Mouse (Mus musculus): ENCODE results near the gene Sidt2. TPM values are rescaled to one million over a fixed set of nuclear protein-coding genes. Genes with fewer than 3 reads are reported as not detected.

Gene Sidt2
- polyA plus RNA-seq, 1 experiment from 2014 or later = 20.5 TPM

DNA sequence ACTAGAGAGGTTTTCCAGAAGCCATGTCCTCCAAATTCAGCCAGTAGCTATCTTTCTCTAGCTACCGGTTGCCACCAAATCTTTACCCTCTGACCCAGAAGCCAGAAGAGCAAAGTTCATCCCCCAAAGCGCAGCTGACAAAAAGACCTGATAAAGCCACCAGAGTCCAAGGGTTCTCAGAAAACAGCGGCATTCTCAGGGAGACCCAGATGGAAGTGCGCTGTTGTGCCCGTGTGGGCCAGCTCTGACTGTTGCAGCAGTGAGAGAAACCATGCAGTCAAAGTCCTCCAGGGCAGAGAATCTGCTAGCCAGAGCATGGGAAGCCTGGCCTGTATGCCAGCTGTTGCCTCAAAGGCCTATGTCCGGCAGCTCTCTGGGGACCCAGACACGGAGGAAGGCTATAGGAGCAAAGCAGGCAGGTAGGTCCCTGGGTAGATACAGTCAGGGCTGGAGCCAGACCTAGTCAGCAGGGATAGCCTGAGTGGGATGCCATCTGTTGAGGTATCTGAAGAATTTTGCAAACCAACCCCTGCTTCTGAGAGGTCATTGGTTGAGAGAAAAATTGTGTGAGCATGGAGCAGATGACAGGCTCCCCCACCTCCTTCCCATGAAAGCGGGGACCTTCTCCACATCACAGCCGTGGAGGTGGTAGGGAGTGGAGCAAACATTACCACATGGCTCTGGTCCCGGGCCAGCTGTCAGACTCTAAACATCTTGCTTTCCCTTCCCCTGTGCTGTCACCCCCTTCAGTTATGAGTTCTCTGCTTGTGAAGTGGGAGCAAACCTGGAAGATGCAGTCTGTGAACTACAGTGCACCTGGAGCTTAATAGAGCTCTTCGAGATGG lies 22.3 kb downstream of the Sidt2 start:
- WGBS (ENCODE audit: insufficient replicate concordance) = 59% methylated on average over 11 of the region's 11 CpGs

DNA sequence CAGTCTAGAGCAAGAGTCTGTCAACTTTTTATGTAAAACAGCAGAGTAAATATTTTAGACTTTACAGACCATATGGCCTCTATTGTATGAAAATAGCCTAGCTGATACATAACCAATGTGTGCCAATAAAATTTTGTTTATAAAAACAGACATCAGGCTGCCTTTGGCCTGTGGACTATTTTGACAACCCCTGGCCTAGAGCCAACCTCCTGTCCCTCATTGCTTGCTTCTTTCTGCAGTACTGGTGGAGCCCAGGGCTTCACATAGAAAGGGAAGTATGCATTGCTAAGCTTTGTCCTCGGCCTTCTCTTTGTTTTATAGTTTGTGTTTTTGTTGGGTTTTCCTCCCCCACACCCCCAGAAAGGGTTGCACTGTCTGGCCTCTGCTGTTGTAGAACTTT lies 23.1 kb downstream of the Sidt2 start:
- no peak for ATAC-seq (ENCODE audit: low read depth)
- Histone ChIP-seq H3K9ac (ENCODE audit: low read depth, low read length) (no peak overlapping the region), H3K4me3 (ENCODE audit: low read depth, low read length) (no peak overlapping the region), H3K27ac (ENCODE audit: low read length) (peak overlapping the region; percentile 74), H3K4me1 (ENCODE audit: control insufficient read depth, low read depth, low read length) (peaks cover 3% of the 10 kb centered on the region), H3K27me3 (ENCODE audit: control insufficient read depth, insufficient read depth, low read depth, low read length) (peaks cover 6% of the 10 kb centered on the region), H3K4me2 (ENCODE audit: low read depth, low read length) (0 out of 2 replicates have a peak overlapping the region, but pooled peaks have one; percentile 47), H3K36me3 (ENCODE audit: control insufficient read depth, insufficient read depth) (peaks cover 13% of the 10 kb centered on the region), H3K9me3 (replicated peaks; ENCODE audit: control insufficient read depth, low read length) (no peaks in the 10 kb centered on the region)
- WGBS (ENCODE audit: insufficient replicate concordance) = 31% methylated on average over 1 of the region's 1 CpGs

More for the DNA sequence above, 22.3 kb downstream of the Sidt2 start:
- ATAC-seq (ENCODE audit: low read depth) = peak; percentile 46
- H3K36me3 ChIP-seq (ENCODE audit: control insufficient read depth, insufficient read depth) = peaks cover 7% of the 10 kb centered on the region
- no peak overlapping the region for H3K9ac ChIP-seq (ENCODE audit: low read depth, low read length)
- peaks cover 3% of the 10 kb centered on the region for H3K4me1 ChIP-seq (ENCODE audit: control insufficient read depth, low read depth, low read length)
- H3K27me3 ChIP-seq (ENCODE audit: control insufficient read depth, insufficient read depth, low read depth, low read length) = peaks cover 6% of the 10 kb centered on the region
- peak overlapping the region; percentile 47 for H3K4me2 ChIP-seq (ENCODE audit: low read depth, low read length)
- no peaks in the 10 kb centered on the region for H3K9me3 ChIP-seq (replicated peaks; ENCODE audit: control insufficient read depth, low read length)
- H3K4me3 ChIP-seq (ENCODE audit: low read depth, low read length) = peak overlapping the region; percentile 12; the same call in 1 of the 2 replicates
- H3K27ac ChIP-seq (ENCODE audit: low read length) = peak overlapping the region; percentile 74

DNA sequence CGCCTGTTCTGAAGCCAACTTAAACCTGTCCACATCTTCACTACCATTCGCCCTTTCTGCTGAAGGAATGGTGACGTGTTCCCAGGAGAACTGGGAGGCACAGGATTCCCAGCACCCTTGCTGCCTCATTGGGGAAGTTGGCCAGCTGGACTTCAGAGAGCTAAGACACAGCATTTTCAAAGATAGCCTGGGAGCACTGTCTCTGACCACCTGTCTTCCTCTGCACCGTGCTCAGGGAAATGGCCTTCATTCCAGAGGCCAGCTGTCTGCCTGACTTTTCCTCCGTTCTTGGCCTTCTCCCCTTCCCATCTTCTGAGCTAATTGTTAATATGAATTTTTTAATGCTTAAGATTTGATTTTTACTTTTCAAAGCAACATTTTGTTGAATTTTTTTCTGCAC lies 25.8 kb downstream of the Sidt2 start:
- ATAC-seq (ENCODE audit: low read depth) = no peak

DNA sequence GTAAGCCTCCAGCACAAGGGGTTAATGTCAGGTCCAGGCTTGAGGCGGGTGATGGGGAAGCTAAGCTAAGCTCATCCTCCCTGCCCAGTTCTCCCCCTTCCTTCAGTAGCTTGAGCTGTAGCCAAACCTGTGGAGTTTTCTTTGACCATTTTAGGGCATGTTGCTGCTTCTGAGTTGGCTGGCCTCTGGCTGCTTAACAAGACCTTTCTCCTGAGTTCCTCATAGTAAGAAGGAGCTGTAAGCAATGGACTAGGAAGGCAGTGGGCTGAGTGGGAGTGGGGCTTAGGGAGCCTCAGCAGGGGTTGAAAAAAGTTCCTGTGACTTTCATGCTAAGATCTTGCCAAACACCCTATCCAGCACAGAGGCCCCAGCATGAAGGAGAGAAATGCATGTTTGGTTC lies 35.2 kb downstream of the Sidt2 start:
- Histone ChIP-seq H3K9ac (ENCODE audit: low read depth, low read length) (no peak overlapping the region), H3K36me3 (ENCODE audit: control insufficient read depth, insufficient read depth) (peaks cover 33% of the 10 kb centered on the region)

More for the DNA sequence above, 25.8 kb downstream of the Sidt2 start:
- H3K9ac ChIP-seq (ENCODE audit: low read depth, low read length) = no peak overlapping the region
- H3K36me3 ChIP-seq (ENCODE audit: control insufficient read depth, insufficient read depth) = peaks cover 17% of the 10 kb centered on the region
- H3K4me3 ChIP-seq (ENCODE audit: low read depth, low read length) = no peak overlapping the region
- H3K4me1 ChIP-seq (ENCODE audit: control insufficient read depth, low read depth, low read length) = peaks cover 3% of the 10 kb centered on the region
- 66% methylated on average over 5 of the region's 5 CpGs for WGBS (ENCODE audit: insufficient replicate concordance)
- no peak overlapping the region for H3K4me2 ChIP-seq (ENCODE audit: low read depth, low read length)
- no peak overlapping the region for H3K27ac ChIP-seq (ENCODE audit: low read length)
- H3K27me3 ChIP-seq (ENCODE audit: control insufficient read depth, insufficient read depth, low read depth, low read length) = no peaks in the 10 kb centered on the region
- no peaks in the 10 kb centered on the region for H3K9me3 ChIP-seq (replicated peaks; ENCODE audit: control insufficient read depth, low read length)

DNA sequence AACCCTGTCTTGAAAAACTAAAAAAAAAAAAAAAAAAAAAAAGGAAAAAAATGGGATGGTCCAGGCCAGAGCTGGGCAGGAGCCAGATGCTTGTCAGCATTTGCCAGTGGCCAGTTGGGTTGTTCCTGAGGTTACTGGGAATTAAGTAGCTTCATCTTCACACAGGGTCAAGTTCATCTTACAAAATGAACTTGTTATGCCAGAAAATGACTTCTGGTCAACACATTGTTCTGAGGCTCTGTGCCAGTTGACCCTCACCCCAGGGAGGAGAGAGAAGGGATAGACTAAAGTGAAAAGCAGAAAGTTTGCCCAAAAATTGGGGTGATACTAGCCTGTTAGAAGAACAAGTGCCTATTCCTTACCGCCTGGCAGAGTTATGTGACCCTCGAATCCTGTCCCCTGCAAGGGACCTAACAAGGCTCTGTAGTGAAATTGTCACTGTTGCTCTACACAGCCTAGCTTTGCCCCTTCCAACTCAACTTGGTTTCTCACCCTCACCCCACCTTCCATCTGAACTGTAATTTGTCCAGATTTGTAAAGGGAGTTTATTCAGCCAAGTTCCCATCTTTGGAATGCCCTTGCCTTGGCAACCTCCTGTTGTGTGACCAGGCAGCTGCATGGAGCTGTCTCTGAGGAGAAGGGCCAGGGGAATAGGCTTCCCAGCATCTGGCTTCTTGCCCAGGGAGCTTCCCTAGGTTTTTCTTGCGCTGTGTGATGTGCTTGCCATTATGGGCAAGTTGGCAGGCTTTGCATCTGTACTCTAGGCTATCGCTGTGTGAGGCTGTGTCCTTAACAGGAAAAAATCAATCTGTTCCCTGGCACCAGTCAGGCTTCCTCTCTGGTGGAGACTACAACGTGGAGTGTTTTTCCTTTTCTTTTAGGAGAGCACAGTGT lies 37.8 kb downstream of the Sidt2 start:
- no peaks in the 10 kb centered on the region for H3K9me3 ChIP-seq (replicated peaks; ENCODE audit: control insufficient read depth, low read length)
- no peak for ATAC-seq (ENCODE audit: low read depth)
- 68% methylated on average over 5 of the region's 5 CpGs for WGBS (ENCODE audit: insufficient replicate concordance)
- H3K9ac ChIP-seq (ENCODE audit: low read depth, low read length) = no peak overlapping the region
- H3K27me3 ChIP-seq (ENCODE audit: control insufficient read depth, insufficient read depth, low read depth, low read length) = no peaks in the 10 kb centered on the region
- H3K36me3 ChIP-seq (ENCODE audit: control insufficient read depth, insufficient read depth) = peaks cover 28% of the 10 kb centered on the region
- no peaks in the 10 kb centered on the region for H3K4me1 ChIP-seq (ENCODE audit: control insufficient read depth, low read depth, low read length)
- no peak overlapping the region for H3K4me2 ChIP-seq (ENCODE audit: low read depth, low read length)
- no peak overlapping the region for H3K27ac ChIP-seq (ENCODE audit: low read length)
- no peak overlapping the region for H3K4me3 ChIP-seq (ENCODE audit: low read depth, low read length)

More for the DNA sequence above, 35.2 kb downstream of the Sidt2 start:
- ATAC-seq (ENCODE audit: low read depth) = no peak
- H3K27me3 ChIP-seq (ENCODE audit: control insufficient read depth, insufficient read depth, low read depth, low read length) = no peaks in the 10 kb centered on the region
- no peak overlapping the region for H3K4me3 ChIP-seq (ENCODE audit: low read depth, low read length)
- no peak overlapping the region for H3K27ac ChIP-seq (ENCODE audit: low read length)
- no peaks in the 10 kb centered on the region for H3K9me3 ChIP-seq (replicated peaks; ENCODE audit: control insufficient read depth, low read length)
- H3K4me1 ChIP-seq (ENCODE audit: control insufficient read depth, low read depth, low read length) = no peaks in the 10 kb centered on the region
- 74% methylated on average over 1 of the region's 1 CpGs for WGBS (ENCODE audit: insufficient replicate concordance)
- H3K4me2 ChIP-seq (ENCODE audit: low read depth, low read length) = no peak overlapping the region

DNA sequence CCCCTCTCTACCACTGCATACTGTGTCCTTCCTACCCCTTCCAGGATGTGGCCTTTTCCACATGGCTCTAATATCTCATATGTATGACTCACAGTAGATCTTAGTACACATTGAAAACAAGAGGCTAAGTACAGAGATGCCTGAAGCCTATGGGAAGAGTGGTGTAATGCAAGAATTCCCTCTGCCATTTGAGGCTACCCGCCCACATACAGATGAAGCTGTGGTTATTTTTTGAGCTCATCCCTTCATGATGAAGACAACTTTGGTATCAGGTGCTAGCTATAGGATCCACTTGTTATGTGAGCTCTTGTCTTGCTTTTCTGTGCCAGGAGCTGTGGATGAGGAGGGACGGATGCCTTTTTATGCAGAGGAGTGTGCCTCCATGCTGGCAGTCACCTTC lies 39.4 kb downstream of the Sidt2 start:
- Histone ChIP-seq H3K9me3 (replicated peaks; ENCODE audit: control insufficient read depth, low read length) (no peaks in the 10 kb centered on the region), H3K9ac (ENCODE audit: low read depth, low read length) (no peak overlapping the region), H3K4me2 (ENCODE audit: low read depth, low read length) (no peak overlapping the region), H3K4me3 (ENCODE audit: low read depth, low read length) (no peak overlapping the region), H3K36me3 (ENCODE audit: control insufficient read depth, insufficient read depth) (peaks cover 26% of the 10 kb centered on the region), H3K27me3 (ENCODE audit: control insufficient read depth, insufficient read depth, low read depth, low read length) (no peaks in the 10 kb centered on the region), H3K27ac (ENCODE audit: low read length) (no peak overlapping the region), H3K4me1 (ENCODE audit: control insufficient read depth, low read depth, low read length) (no peaks in the 10 kb centered on the region)
- WGBS (ENCODE audit: insufficient replicate concordance) = 74% methylated on average over 2 of the region's 2 CpGs
- ATAC-seq (ENCODE audit: low read depth) = no peak

DNA sequence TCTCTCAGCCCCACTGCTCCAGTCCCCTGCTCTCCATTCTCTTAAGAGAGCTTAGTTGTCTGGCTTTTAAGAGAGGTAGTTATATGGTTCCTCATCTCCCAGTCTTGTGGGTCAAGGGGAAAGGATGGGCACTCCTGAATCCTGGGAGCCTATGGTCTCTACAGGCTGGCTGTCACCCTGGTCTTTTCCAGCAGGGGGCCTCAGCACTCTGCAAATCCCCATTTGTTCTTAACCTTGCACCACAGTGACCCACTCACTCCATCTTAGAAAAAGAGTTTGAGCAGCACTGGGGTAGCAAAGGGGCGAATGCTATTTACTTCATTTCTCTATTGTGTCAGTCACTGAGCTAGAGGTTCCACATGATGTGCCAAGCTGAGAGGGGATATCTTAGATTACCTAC lies 43.4 kb downstream of the Sidt2 start:
- Histone ChIP-seq H3K4me3 (ENCODE audit: low read depth, low read length) (no peak overlapping the region), H3K9ac (ENCODE audit: low read depth, low read length) (no peak overlapping the region), H3K27me3 (ENCODE audit: control insufficient read depth, insufficient read depth, low read depth, low read length) (no peaks in the 10 kb centered on the region), H3K4me2 (ENCODE audit: low read depth, low read length) (no peak overlapping the region), H3K36me3 (ENCODE audit: control insufficient read depth, insufficient read depth) (peaks cover 24% of the 10 kb centered on the region), H3K27ac (ENCODE audit: low read length) (no peak overlapping the region), H3K9me3 (replicated peaks; ENCODE audit: control insufficient read depth, low read length) (no peaks in the 10 kb centered on the region), H3K4me1 (ENCODE audit: control insufficient read depth, low read depth, low read length) (peaks cover 13% of the 10 kb centered on the region)
- WGBS (ENCODE audit: insufficient replicate concordance) = 43% methylated on average over 1 of the region's 1 CpGs
- no peak for ATAC-seq (ENCODE audit: low read depth)

DNA sequence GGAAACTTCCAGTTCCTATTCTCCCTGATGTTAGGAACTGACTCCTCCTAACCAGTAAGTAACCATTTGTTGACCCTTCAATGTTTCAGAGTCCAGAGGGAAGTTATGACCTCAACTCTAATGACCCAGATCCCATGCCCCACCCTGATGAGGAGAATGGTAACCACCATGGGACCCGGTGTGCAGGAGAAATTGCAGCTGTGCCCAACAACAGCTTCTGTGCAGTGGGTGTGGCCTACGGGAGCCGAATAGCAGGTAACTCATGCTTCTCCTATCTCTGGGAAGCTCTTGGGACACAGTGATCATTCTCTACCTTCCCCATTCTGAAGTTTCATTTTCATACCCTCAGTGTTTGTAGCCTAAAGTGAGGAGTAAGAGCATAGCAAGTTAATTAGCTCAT lies 44.1 kb downstream of the Sidt2 start:
- H3K4me3 ChIP-seq (ENCODE audit: low read depth, low read length) = no peak overlapping the region
- no peak overlapping the region for H3K27ac ChIP-seq (ENCODE audit: low read length)
- no peak for ATAC-seq (ENCODE audit: low read depth)
- H3K4me1 ChIP-seq (ENCODE audit: control insufficient read depth, low read depth, low read length) = peaks cover 13% of the 10 kb centered on the region
- H3K4me2 ChIP-seq (ENCODE audit: low read depth, low read length) = no peak overlapping the region
- 79% methylated on average over 3 of the region's 3 CpGs for WGBS (ENCODE audit: insufficient replicate concordance)
- no peaks in the 10 kb centered on the region for H3K9me3 ChIP-seq (replicated peaks; ENCODE audit: control insufficient read depth, low read length)
- no peaks in the 10 kb centered on the region for H3K27me3 ChIP-seq (ENCODE audit: control insufficient read depth, insufficient read depth, low read depth, low read length)
- H3K9ac ChIP-seq (ENCODE audit: low read depth, low read length) = no peak overlapping the region
- H3K36me3 ChIP-seq (ENCODE audit: control insufficient read depth, insufficient read depth) = peaks cover 21% of the 10 kb centered on the region

DNA sequence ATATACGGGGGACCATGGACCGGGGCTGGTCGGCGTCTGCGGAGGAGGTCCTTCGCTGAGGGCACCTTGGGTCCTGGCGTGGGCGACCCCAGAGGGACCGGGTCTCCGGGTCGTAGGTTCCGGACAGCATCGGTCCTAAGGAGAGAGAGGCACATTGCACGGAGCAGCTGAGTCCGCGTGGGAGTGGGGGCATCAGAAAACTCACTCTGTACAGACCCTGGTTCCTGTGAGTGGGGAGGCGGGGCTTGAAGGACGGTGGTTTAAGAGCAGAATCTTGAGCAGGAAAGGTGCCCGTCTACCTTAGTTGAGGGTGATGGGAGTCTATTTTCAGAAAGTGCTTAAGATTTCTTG lies 48.0 kb downstream of the Sidt2 start:
- Histone ChIP-seq H3K27ac (ENCODE audit: low read length) (peak overlapping the region; percentile 99), H3K27me3 (ENCODE audit: control insufficient read depth, insufficient read depth, low read depth, low read length) (no peaks in the 10 kb centered on the region), H3K4me2 (ENCODE audit: low read depth, low read length) (peak overlapping the region; percentile 89), H3K9me3 (replicated peaks; ENCODE audit: control insufficient read depth, low read length) (no peaks in the 10 kb centered on the region), H3K4me3 (ENCODE audit: low read depth, low read length) (peak overlapping the region; percentile 100), H3K4me1 (ENCODE audit: control insufficient read depth, low read depth, low read length) (peaks cover 27% of the 10 kb centered on the region), H3K36me3 (ENCODE audit: control insufficient read depth, insufficient read depth) (peaks cover 12% of the 10 kb centered on the region), H3K9ac (ENCODE audit: low read depth, low read length) (peak overlapping the region; percentile 100)
- ATAC-seq (ENCODE audit: low read depth) = peak; percentile 28
- under 1% methylated on average over 19 of the region's 19 CpGs for WGBS (ENCODE audit: insufficient replicate concordance)

All from liver, embryonic 16.5 days (tissue).